Mouse (Mus musculus) heart, postnatal 0 days (tissue): ENCODE results near the gene Lctl.

ENCODE experiments used
- CTCF ChIP-seq: IDR thresholded peaks from 2 replicates; pipeline ENCODE4 v1.5.1; 2016; ENCODE audit warnings: antibody characterized with exemption, control low read depth, low read depth
- EP300 ChIP-seq: IDR thresholded peaks from 2 replicates; pipeline ENCODE4 v1.6.1; 2016; ENCODE audit warnings: antibody characterized with exemption, low read depth

- TF ChIP-seq CTCF (no peak), EP300 (no peak)
Observed at GRCm38 (mm10) chr9:64131623-64132022, 14.7 kb downstream of the Lctl start.
